Mouse (Mus musculus) testis, adult 2 months (tissue): ENCODE measurements around the gene Tyro3. TPM values are rescaled to one million over a fixed set of nuclear protein-coding genes. Genes with fewer than 3 reads are reported as not detected.

Experiments used
- H3K27ac ChIP-seq: fragments of 200-500 bp; 2 replicates; pipeline ENCODE4 v1.5.1; 2012; ENCODE audit warnings: low read depth, low read length; ENCODE audit not compliant: control insufficient read depth, insufficient read depth
- H3K27me3 ChIP-seq: fragments of 200-500 bp; 2 replicates; pipeline ENCODE4 v1.6.1; 2012; ENCODE audit warnings: mild to moderate bottlenecking, low read length, moderate library complexity; ENCODE audit not compliant: control insufficient read depth, insufficient read depth
- H3K36me3 ChIP-seq: fragments of 200-500 bp; 2 replicates; pipeline ENCODE4 v1.6.1; 2012; ENCODE audit warnings: mild to moderate bottlenecking, low read length; ENCODE audit not compliant: control insufficient read depth, insufficient read depth
- H3K4me1 ChIP-seq: fragments of 200-500 bp; 2 replicates; pipeline ENCODE4 v1.6.1; 2012; ENCODE audit warnings: low read length; ENCODE audit not compliant: control insufficient read depth, insufficient read depth
- H3K4me3 ChIP-seq: fragments of 200-500 bp; 2 replicates; pipeline ENCODE4 v1.5.1; 2012; ENCODE audit warnings: low read depth, mild to moderate bottlenecking, low read length, moderate library complexity, mixed read lengths; ENCODE audit not compliant: control insufficient read depth
- CTCF ChIP-seq: fragments of 200-500 bp; IDR thresholded peaks from 2 replicates; pipeline ENCODE4 v1.5.1; 2012; ENCODE audit warnings: low read depth, mild to moderate bottlenecking, inconsistent platforms, low read length, moderate library complexity; ENCODE audit not compliant: control insufficient read depth, insufficient read depth, insufficient replicate concordance
- POLR2A ChIP-seq: fragments of 200-500 bp; IDR thresholded peaks from 2 replicates; pipeline ENCODE4 v1.6.1; 2012; ENCODE audit warnings: low read depth, mild to moderate bottlenecking, inconsistent platforms, low read length, moderate library complexity; ENCODE audit not compliant: control insufficient read depth
- polyA plus RNA-seq: library from polyadenylated mRNA; depleted of rRNA; stranded (reverse); fragments of >200 nt; gene quantifications from 2 replicates; pipeline ENCODE4 v1.2.3, GENCODE M21; 2012; rRNA removed

Tyro3 gene
- polyA plus RNA-seq = 18.7 and 26.0 TPM in 2 replicates

GRCm38 (mm10) chr2:119797279-119797783 is at the start of gene Tyro3:
Gene Tyro3, plus strand, starts transcription at chr2:119797733.
- Histone ChIP-seq H3K27me3 (peaks cover 2% of the 10 kb centered on the region), H3K4me1 (peaks cover 14% of the 10 kb centered on the region), H3K27ac (no peak within 1 kb of the TSS), H3K4me3 (no peak within 1 kb of the TSS; the same call in 1 of the 2 replicates), H3K36me3 (no peaks in the 10 kb centered on the region)
- TF ChIP-seq POLR2A = no peak
- TF ChIP-seq CTCF = no peak

GRCm38 (mm10) chr2:119749260-119749659 is 48.3 kb upstream of the Tyro3 start:
- Histone ChIP-seq H3K27ac (no peak overlapping the region), H3K36me3 (no peaks in the 10 kb centered on the region), H3K4me3 (no peak overlapping the region), H3K4me1 (peaks cover 5% of the 10 kb centered on the region), H3K27me3 (0 out of 2 replicates have a peak, but pooled peaks cover 2% of the 10 kb centered on the region)
- TF ChIP-seq CTCF (no peak), POLR2A (no peak)

GRCm38 (mm10) chr2:119757601-119758100 is 39.9 kb upstream of the Tyro3 start:
- H3K36me3 ChIP-seq = no peaks in the 10 kb centered on the region
- peak overlapping the region; percentile 83 for H3K4me3 ChIP-seq
- peaks cover 16% of the 10 kb centered on the region for H3K4me1 ChIP-seq
- H3K27ac ChIP-seq = no peak overlapping the region
- TF ChIP-seq CTCF (no peak), POLR2A (no peak)
- H3K27me3 ChIP-seq = peaks cover 6% of the 10 kb centered on the region; the same call in 1 of the 2 replicates

GRCm38 (mm10) chr2:119758101-119758843 is 39.3 kb upstream of the Tyro3 start:
- Histone ChIP-seq H3K27me3 (peaks cover 6% of the 10 kb centered on the region; the same call in 1 of the 2 replicates), H3K27ac (no peak overlapping the region)

GRCm38 (mm10) chr2:119758844-119759835 is 38.4 kb upstream of the Tyro3 start:
- TF ChIP-seq POLR2A = no peak
- no peak for TF ChIP-seq CTCF
- H3K36me3 ChIP-seq = peaks cover 2% of the 10 kb centered on the region; the same call in 1 of the 2 replicates
- H3K27me3 ChIP-seq = peaks cover 6% of the 10 kb centered on the region; the same call in 1 of the 2 replicates

More at GRCm38 (mm10) chr2:119758101-119758843, 39.3 kb upstream of the Tyro3 start:
- peaks cover 16% of the 10 kb centered on the region for H3K4me1 ChIP-seq
- peak overlapping the region; percentile 83 for H3K4me3 ChIP-seq
- TF ChIP-seq POLR2A (no peak), CTCF (no peak)
- H3K36me3 ChIP-seq = no peaks in the 10 kb centered on the region

GRCm38 (mm10) chr2:119760251-119760650 is 37.3 kb upstream of the Tyro3 start, which contains the start of gene Ltk:
Gene Ltk, minus strand, starts transcription at chr2:119760431.
- Histone ChIP-seq H3K4me1 (peaks cover 16% of the 10 kb centered on the region), H3K27me3 (peaks cover 6% of the 10 kb centered on the region; the same call in 1 of the 2 replicates), H3K36me3 (peaks cover 2% of the 10 kb centered on the region; the same call in 1 of the 2 replicates), H3K4me3 (no peak within 1 kb of the TSS), H3K27ac (no peak within 1 kb of the TSS)
- TF ChIP-seq POLR2A = no peak
- no peak for TF ChIP-seq CTCF

More at GRCm38 (mm10) chr2:119758844-119759835, 38.4 kb upstream of the Tyro3 start:
- H3K4me1 ChIP-seq = peaks cover 16% of the 10 kb centered on the region
- H3K27ac ChIP-seq = no peak overlapping the region
- H3K4me3 ChIP-seq = peak overlapping the region; percentile 83
